Mouse (Mus musculus) G1E (cell line): ENCODE data around the gene Cfap221. TPM values are rescaled to one million over a fixed set of nuclear protein-coding genes. Genes with fewer than 3 reads are reported as not detected.

Source experiments
- ATAC-seq: 2 replicates; pipeline ENCODE4 v1.8.0; 2016; ENCODE audit warnings: mild to moderate bottlenecking; ENCODE audit not compliant: insufficient number of reproducible peaks, poor library complexity, low FRiP score, severe bottlenecking; ENCODE audit errors: extremely low read depth
- DNase-seq: peaks from one replicate; pipeline ENCODE4 v3.0.0; 2012; ENCODE audit warnings: low spot score
- H3K27me3 ChIP-seq: 2 replicates; pipeline ENCODE4 v1.6.1; 2012; ENCODE audit warnings: mild to moderate bottlenecking, low read length, inconsistent platforms; ENCODE audit not compliant: insufficient read depth
- H3K36me3 ChIP-seq: replicated peaks from 2 replicates; pipeline ENCODE3; 2012; ENCODE audit warnings: mild to moderate bottlenecking, inconsistent platforms
- H3K4me1 ChIP-seq: 2 replicates; pipeline ENCODE4 v1.6.1; 2012; ENCODE audit warnings: low read depth, low read length, inconsistent platforms, mixed read lengths; ENCODE audit not compliant: insufficient read depth
- H3K4me3 ChIP-seq: 2 replicates; pipeline ENCODE4 v1.5.1; 2012; ENCODE audit warnings: low read depth, mild to moderate bottlenecking, inconsistent platforms, low read length, moderate library complexity, mixed read lengths
- H3K9me3 ChIP-seq: replicated peaks from 2 replicates; pipeline ENCODE4 v1.6.1; 2012; ENCODE audit warnings: inconsistent platforms
- CTCF ChIP-seq: IDR thresholded peaks from 2 replicates; pipeline ENCODE4 v1.5.1; 2012; ENCODE audit warnings: low read depth, low read length, inconsistent platforms, mixed read lengths
- GATA1 ChIP-seq: IDR thresholded peaks from 2 replicates; pipeline ENCODE4 v1.6.1; 2012; ENCODE audit warnings: borderline replicate concordance, low read length, inconsistent platforms, mixed read lengths
- GATA2 ChIP-seq: IDR thresholded peaks from 2 replicates; pipeline ENCODE4 v1.6.1; 2012; ENCODE audit warnings: low read depth, low read length, inconsistent platforms, borderline replicate concordance
- POLR2AphosphoS5 ChIP-seq: IDR thresholded peaks from 2 replicates; pipeline ENCODE4 v1.6.1; 2012; ENCODE audit warnings: low read depth, low read length, inconsistent platforms; ENCODE audit not compliant: insufficient replicate concordance
- TAL1 ChIP-seq: conservative IDR thresholded peaks from 2 replicates; pipeline ENCODE4 v1.6.1; 2012; ENCODE audit warnings: low read depth, low read length, inconsistent platforms, mixed read lengths
- polyA plus RNA-seq: library from polyadenylated mRNA; stranded (reverse); fragments of >175 nt; gene quantifications from 2 replicates; pipeline ENCODE4 v1.2.3, GENCODE M21; 2012
- total RNA-seq, 2 experiments: library from RNA; stranded (forward) in 1 of 2; stranded (reverse) in 1 of 2; fragments of 200-1000 nt in 1 of 2; fragments of >200 nt in 1 of 2; fragmentation: Nextera tagmentation in 1 of 2; gene quantifications; 2 replicates each; pipeline ENCODE4 v1.2.3; 2014 to 2017

The Cfap221 gene
- total and polyA plus RNA-seq, 3 experiments, result not detected

DNA sequence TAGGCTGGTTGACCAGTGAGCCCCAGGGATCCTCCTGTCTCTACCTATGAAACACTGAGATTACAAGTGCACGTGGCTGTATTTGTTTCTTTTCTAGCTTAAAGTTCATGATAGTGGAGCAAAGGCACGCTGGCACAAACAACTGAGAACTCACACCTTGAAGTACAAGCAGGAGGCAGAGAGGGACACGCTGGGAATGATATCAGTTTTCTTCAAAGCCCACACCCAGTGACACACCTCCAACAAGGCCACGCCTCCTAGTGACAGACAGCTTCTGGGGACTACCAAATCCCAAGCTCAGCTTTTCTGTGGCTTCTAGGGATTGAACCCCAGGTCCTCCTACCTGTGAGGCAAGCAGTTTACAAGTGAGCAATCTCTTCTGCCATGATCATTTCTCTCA is 23.9 kb downstream of the Cfap221 start:
- H3K4me1 ChIP-seq, result no peaks in the 10 kb centered on the region
- H3K4me3 ChIP-seq, result no peak overlapping the region
- no peak for ATAC-seq
- no peaks in the 10 kb centered on the region for H3K9me3 ChIP-seq
- TF ChIP-seq GATA1 (no peak), GATA2 (no peak), CTCF (no peak), TAL1 (no peak), POLR2AphosphoS5 (no peak)
- DNase-seq, result no peak
- 0 out of 2 replicates have a peak, but pooled peaks cover 3% of the 10 kb centered on the region for H3K27me3 ChIP-seq
- no peaks in the 10 kb centered on the region for H3K36me3 ChIP-seq

GRCm38 (mm10) chr1:119965804-119966514 is 31.1 kb downstream of the Cfap221 start:
- Histone ChIP-seq H3K36me3 (no peaks in the 10 kb centered on the region), H3K4me3 (no peak overlapping the region), H3K4me1 (no peaks in the 10 kb centered on the region), H3K9me3 (no peaks in the 10 kb centered on the region), H3K27me3 (no peaks in the 10 kb centered on the region; the same call in 1 of the 2 replicates)
- ATAC-seq, result no peak
- DNase-seq, result no peak
- TF ChIP-seq POLR2AphosphoS5, result no peak
- no peak for TF ChIP-seq TAL1
- TF ChIP-seq GATA1, result no peak
- no peak for TF ChIP-seq GATA2

DNA sequence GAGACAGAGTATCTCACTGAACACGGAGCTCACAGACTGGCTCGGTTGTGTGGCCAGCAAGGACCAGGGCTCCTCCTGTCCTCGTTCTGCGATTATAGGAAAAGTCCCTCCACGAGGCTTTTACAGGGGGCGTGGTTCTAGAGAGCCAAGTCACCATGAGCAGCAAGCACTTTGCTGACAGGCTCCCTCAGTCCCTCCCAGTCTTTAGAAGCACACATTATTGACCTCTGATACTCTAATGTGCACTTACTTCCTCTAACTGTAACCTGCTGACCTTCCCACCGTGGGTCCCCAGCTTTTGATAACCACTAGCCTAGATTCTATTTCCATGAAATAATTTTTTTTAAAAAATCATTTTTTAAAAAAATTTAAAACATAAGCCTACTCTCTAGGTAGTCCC is 37.1 kb downstream of the Cfap221 start:
- no peaks in the 10 kb centered on the region for H3K36me3 ChIP-seq
- no peaks in the 10 kb centered on the region for H3K4me1 ChIP-seq
- no peak overlapping the region for H3K4me3 ChIP-seq
- ATAC-seq (no peak), DNase-seq (no peak)
- TF ChIP-seq GATA2, result no peak
- peaks cover 10% of the 10 kb centered on the region; the same call in 1 of the 2 replicates for H3K27me3 ChIP-seq
- no peaks in the 10 kb centered on the region for H3K9me3 ChIP-seq

- no peak; the same call in 1 of the 2 replicates for TF ChIP-seq POLR2AphosphoS5
- no peak for TF ChIP-seq GATA2
- no peak for TF ChIP-seq GATA1
- no peak for TF ChIP-seq TAL1
- TF ChIP-seq CTCF, result no peak
- Histone ChIP-seq H3K36me3 (no peaks in the 10 kb centered on the region), H3K27me3 (peaks cover 10% of the 10 kb centered on the region; the same call in 1 of the 2 replicates), H3K4me1 (no peaks in the 10 kb centered on the region), H3K9me3 (no peaks in the 10 kb centered on the region), H3K4me3 (peak overlapping the region; percentile 7; the same call in 1 of the 2 replicates)
- DNase-seq, result no peak
- ATAC-seq, result no peak
Measured at GRCm38 (mm10) chr1:119959464-119959863, 37.6 kb downstream of the Cfap221 start.

- Histone ChIP-seq H3K4me3 (no peak overlapping the region), H3K27me3 (peaks cover 10% of the 10 kb centered on the region; the same call in 1 of the 2 replicates), H3K36me3 (no peaks in the 10 kb centered on the region), H3K9me3 (no peaks in the 10 kb centered on the region), H3K4me1 (no peaks in the 10 kb centered on the region)
- ATAC-seq (no peak), DNase-seq (no peak)
- no peak for TF ChIP-seq CTCF
- no peak for TF ChIP-seq GATA2
- no peak for TF ChIP-seq POLR2AphosphoS5
- TF ChIP-seq GATA1, result no peak
- TF ChIP-seq TAL1, result no peak
Measured at GRCm38 (mm10) chr1:119957716-119958222, 39.3 kb downstream of the Cfap221 start.

- DNase-seq (no peak), ATAC-seq (no peak)
- no peak for TF ChIP-seq CTCF
- no peak for TF ChIP-seq POLR2AphosphoS5
- no peak for TF ChIP-seq GATA1
- no peak for TF ChIP-seq TAL1
- no peak for TF ChIP-seq GATA2
- Histone ChIP-seq H3K9me3 (no peaks in the 10 kb centered on the region), H3K27me3 (peaks cover 8% of the 10 kb centered on the region; the same call in 1 of the 2 replicates), H3K4me1 (no peaks in the 10 kb centered on the region), H3K4me3 (no peak overlapping the region), H3K36me3 (no peaks in the 10 kb centered on the region)
Measured at GRCm38 (mm10) chr1:119954680-119955079, 42.4 kb downstream of the Cfap221 start.

DNA sequence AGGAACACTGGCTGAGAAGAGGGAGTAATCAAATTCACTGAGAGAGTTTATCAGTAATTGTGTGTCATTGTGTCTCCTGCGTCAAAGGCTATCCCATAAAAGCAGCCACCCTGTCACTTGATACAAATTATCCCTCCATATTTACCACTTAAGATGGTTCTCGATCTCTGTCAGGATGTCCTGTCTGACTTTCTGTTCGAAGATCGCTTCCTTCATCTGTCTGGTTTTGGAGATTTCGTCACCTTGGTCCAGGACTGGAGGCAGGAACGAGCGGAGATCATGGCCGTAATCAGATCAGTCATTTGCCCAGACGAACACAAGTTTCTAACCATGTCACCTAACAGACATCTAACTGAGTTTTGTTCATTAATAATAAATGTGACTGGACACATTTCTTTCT is 43.6 kb downstream of the Cfap221 start:
- no peak for TF ChIP-seq CTCF
- no peak for TF ChIP-seq TAL1
- TF ChIP-seq GATA2, result no peak
- TF ChIP-seq POLR2AphosphoS5, result no peak
- TF ChIP-seq GATA1, result no peak
- Histone ChIP-seq H3K4me3 (no peak overlapping the region), H3K4me1 (no peaks in the 10 kb centered on the region), H3K27me3 (peaks cover 8% of the 10 kb centered on the region; the same call in 1 of the 2 replicates), H3K36me3 (no peaks in the 10 kb centered on the region), H3K9me3 (no peaks in the 10 kb centered on the region)
- no peak for DNase-seq
- no peak for ATAC-seq
